Mouse (Mus musculus) lung, adult 2 months (tissue): Measurements from ENCODE around the gene Cfdp1. TPM values are rescaled to one million over a fixed set of nuclear protein-coding genes. Genes with fewer than 3 reads are reported as not detected.
A peak's percentile ranks its signal among the peaks of the same experiment; 100 is the strongest.

ENCODE experiments used
- DNase-seq: peaks from one replicate; pipeline ENCODE4 v3.0.0; 2022
- H3K4me1 ChIP-seq: fragments of 200-500 bp; 2 replicates; pipeline ENCODE4 v1.6.1; 2011; ENCODE audit warnings: low read length; ENCODE audit not compliant: control insufficient read depth, insufficient read depth
- H3K4me3 ChIP-seq: fragments of 200-500 bp; replicated peaks from 2 replicates; pipeline ENCODE3; 2011; ENCODE audit warnings: low read depth, mild to moderate bottlenecking, control low read depth, low read length; ENCODE audit errors: extremely low read depth
- CTCF ChIP-seq: fragments of 200-500 bp; IDR thresholded peaks from 2 replicates; pipeline ENCODE4 v1.5.1; 2011; ENCODE audit warnings: mild to moderate bottlenecking, low read length, control low read depth; ENCODE audit not compliant: insufficient read depth
- POLR2A ChIP-seq: fragments of 200-500 bp; IDR thresholded peaks from 2 replicates; pipeline ENCODE4 v1.6.1; 2011; ENCODE audit warnings: low read depth, mild to moderate bottlenecking, control low read depth, low read length, borderline replicate concordance; ENCODE audit errors: extremely low read depth
- WGBS: fragments of 180-500 bp; shearing (Covaris S2); methylation state at CpG from one replicate; pipeline ENCODE4 v1.1.7; 2018; 5-methylcytosine and 5-hydroxymethylcytosine counted together
- polyA plus RNA-seq: library from polyadenylated mRNA; depleted of rRNA; stranded (reverse); fragments of >200 nt; gene quantifications from 2 replicates; pipeline ENCODE4 v1.2.3, GENCODE M21; 2012

Gene Cfdp1
- polyA plus RNA-seq, 1 experiment = 7.9 TPM

- Histone ChIP-seq H3K4me1 (peaks cover 6% of the 10 kb centered on the region), H3K4me3 (no peak overlapping the region)
- 47% methylated on average over 6 of the region's 6 CpGs for WGBS
- DNase-seq = no peak
- TF ChIP-seq POLR2A = no peak
- peak; percentile 88 for TF ChIP-seq CTCF
Observed at GRCm38 (mm10) chr8:111825219-111825618, 28.9 kb downstream of the Cfdp1 start.

DNA sequence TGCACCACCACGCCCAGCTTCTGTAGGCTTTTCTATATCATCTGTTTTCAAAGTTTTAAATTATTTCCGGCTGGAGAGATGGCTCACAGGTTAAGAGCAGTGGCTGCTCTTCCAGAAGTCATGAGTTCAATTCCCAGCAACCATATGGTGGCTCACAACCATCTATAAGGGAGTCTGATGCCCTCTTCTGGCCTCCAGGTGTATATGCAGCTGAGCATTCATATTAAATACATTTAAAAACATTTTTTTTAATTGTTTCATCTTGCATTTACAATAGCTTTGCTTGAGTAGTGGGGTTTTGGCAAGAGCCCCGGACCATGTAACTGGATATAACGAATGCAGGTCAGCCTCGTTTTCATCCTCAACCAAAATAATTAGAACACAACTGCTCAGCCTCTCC, 29.8 kb downstream of the Cfdp1 start:
- peaks cover 10% of the 10 kb centered on the region for H3K4me1 ChIP-seq
- WGBS = 95% methylated on average over 5 of the region's 5 CpGs
- no peak for TF ChIP-seq CTCF
- DNase-seq = no peak
- H3K4me3 ChIP-seq = no peak overlapping the region

DNA sequence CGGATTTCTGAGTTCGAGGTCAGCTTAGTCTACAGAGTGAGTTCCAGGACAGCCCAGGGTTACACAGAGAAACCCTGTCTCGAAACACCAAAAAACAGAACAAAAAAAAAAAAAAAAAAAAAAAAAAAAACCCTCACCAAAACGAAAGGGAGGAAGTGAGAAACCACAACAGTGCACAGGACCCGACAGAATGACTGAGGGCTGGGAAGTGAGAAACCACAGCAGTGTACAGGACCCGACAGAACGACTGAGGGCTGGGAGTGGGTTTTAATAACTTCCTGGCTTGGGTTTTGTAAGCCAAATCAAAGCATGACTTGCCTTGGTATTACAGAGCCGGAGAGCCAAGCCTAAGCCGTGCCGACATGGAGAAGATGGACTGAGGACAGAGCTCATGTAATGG, 32.9 kb downstream of the Cfdp1 start:
- no peak overlapping the region for H3K4me3 ChIP-seq
- WGBS = 48% methylated on average over 10 of the region's 10 CpGs
- peaks cover 12% of the 10 kb centered on the region for H3K4me1 ChIP-seq
- no peak for DNase-seq
- TF ChIP-seq CTCF (no peak), POLR2A (no peak)

GRCm38 (mm10) chr8:111820691-111821090, 33.4 kb downstream of the Cfdp1 start:
- TF ChIP-seq CTCF (no peak), POLR2A (no peak)
- Histone ChIP-seq H3K4me1 (peaks cover 12% of the 10 kb centered on the region), H3K4me3 (no peak overlapping the region)
- WGBS = 54% methylated on average over 4 of the region's 4 CpGs
- no peak for DNase-seq

- TF ChIP-seq CTCF = no peak
- no peak for TF ChIP-seq POLR2A
- H3K4me1 ChIP-seq = peaks cover 12% of the 10 kb centered on the region
- DNase-seq = no peak
- WGBS = 66% methylated on average over 12 of the region's 12 CpGs
- H3K4me3 ChIP-seq = no peak overlapping the region
Observed at GRCm38 (mm10) chr8:111820018-111820417, 34.1 kb downstream of the Cfdp1 start.

DNA sequence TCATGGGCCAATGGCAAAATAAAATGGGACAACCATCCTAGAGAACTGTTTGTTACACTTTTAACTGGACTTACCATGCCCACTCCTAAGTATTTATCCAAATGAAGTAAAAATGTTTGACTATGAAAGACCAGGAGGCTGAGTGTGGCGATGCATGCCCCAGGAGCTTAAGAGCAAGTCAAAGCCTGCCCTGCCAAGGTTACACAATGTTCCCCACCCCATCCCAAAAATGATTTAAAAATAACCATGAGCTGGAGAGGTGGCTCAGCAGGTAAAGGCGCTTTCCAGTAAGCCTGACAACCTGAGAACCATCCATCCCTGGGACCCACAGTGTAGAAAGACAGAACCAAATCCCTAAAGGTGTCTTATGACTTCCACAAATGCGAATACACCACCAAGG, 35.5 kb downstream of the Cfdp1 start:
- Histone ChIP-seq H3K4me1 (peaks cover 12% of the 10 kb centered on the region), H3K4me3 (no peak overlapping the region)
- no peak for DNase-seq
- TF ChIP-seq CTCF (no peak), POLR2A (no peak)
- WGBS = 83% methylated on average over 3 of the region's 3 CpGs

DNA sequence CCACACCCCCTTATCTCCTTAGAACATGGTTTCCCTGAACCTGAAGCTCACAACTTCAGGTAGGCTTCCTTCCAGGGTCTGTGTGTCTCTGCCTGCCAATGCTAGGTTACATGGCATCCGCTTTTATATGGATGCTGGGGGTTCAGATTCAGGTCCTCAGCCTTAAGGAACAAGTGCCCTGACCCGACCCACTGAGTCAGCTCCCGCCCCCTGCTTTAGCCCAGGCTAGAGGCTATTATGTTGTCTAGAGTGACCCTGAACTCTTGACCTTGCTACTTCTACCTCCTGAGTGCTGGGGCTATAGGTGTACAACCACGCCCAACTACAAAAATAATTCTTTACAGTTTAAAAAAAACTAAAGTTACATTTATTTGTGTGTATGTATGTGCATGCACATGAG, 39.0 kb downstream of the Cfdp1 start:
- Histone ChIP-seq H3K4me1 (peaks cover 5% of the 10 kb centered on the region; the same call in 1 of the 2 replicates), H3K4me3 (no peak overlapping the region)
- 90% methylated on average over 4 of the region's 4 CpGs for WGBS
- TF ChIP-seq CTCF = no peak
- no peak for TF ChIP-seq POLR2A
- no peak for DNase-seq

DNA sequence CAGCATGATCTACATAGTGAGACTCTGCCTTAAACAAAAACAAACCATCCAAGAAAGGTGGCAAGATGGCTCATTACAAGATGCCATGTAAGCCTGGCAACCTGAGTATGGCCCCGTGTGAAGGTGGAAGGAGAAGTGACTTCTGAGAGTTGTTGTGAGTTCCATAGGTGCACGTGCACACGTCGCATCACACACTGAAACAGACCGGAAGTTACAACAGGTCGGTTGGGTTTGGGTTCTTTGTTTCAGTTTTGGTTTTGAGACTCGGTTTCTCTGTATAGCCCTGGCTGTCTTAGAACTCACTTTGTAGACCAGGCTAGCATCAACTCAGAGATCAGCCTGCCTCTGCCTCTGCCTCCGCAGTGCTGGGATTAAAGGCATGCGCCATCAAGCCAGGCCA, 40.3 kb downstream of the Cfdp1 start:
- Histone ChIP-seq H3K4me1 (peaks cover 2% of the 10 kb centered on the region; the same call in 1 of the 2 replicates), H3K4me3 (no peak overlapping the region)
- no peak for DNase-seq
- 97% methylated on average over 9 of the region's 9 CpGs for WGBS
- TF ChIP-seq POLR2A (no peak), CTCF (no peak)

DNA sequence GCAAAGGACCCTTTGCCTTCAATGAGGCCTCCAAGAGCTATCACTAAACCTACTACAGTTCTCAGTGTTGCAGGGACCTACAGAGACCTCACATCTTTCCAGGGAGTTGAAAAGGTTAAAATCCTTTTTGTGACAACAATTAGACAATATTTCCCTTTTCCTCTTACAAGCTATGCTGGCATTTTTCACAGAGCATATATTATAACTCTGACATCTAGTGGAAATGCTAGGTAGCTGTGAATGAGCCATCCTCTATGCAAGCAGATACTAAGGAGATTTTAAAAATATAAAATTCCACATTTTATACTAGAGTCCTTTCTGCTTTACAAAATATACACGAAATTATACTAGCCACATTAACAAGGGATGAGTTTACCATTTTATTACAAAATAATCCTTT, 41.3 kb downstream of the Cfdp1 start:
- DNase-seq = no peak
- TF ChIP-seq CTCF (no peak), POLR2A (no peak)
- WGBS = 61% methylated on average over 1 of the region's 1 CpGs
- H3K4me1 ChIP-seq = no peaks in the 10 kb centered on the region
- H3K4me3 ChIP-seq = no peak overlapping the region

- TF ChIP-seq CTCF (no peak), POLR2A (no peak)
- no peak for DNase-seq
- WGBS = 89% methylated on average over 2 of the region's 2 CpGs
- no peaks in the 10 kb centered on the region for H3K4me1 ChIP-seq
- no peak overlapping the region for H3K4me3 ChIP-seq
Observed at GRCm38 (mm10) chr8:111810656-111811336, 43.3 kb downstream of the Cfdp1 start.
